Mouse (Mus musculus): ENCODE measurements around the gene P2rx1.

P2rx1 gene

DNA sequence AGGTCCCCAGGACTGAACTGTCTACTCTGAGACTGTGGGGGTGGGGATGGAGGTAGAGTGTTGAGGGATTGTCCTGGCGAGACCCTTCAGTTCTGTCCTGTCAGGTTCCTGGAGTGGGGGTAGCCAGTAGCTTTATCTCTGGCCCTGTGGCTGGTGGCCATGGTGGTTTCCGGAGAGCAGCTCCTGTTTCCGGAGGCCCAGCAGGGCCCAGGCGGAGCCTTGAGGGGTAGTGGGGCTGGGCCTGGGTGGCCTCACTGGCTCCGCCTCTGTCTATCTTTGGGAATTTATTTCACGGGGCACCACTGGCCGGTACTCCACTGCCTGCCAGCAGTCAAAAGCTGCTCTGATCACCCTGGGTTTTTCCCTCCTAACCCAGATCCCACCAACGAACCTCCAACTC, at the start of gene P2rx1:
Gene P2rx1 (plus strand): TSS at position 333 of the 400 bp plus-strand sequence.
- no peak for DNase-seq (ENCODE audit: low read depth, low spot score)

DNA sequence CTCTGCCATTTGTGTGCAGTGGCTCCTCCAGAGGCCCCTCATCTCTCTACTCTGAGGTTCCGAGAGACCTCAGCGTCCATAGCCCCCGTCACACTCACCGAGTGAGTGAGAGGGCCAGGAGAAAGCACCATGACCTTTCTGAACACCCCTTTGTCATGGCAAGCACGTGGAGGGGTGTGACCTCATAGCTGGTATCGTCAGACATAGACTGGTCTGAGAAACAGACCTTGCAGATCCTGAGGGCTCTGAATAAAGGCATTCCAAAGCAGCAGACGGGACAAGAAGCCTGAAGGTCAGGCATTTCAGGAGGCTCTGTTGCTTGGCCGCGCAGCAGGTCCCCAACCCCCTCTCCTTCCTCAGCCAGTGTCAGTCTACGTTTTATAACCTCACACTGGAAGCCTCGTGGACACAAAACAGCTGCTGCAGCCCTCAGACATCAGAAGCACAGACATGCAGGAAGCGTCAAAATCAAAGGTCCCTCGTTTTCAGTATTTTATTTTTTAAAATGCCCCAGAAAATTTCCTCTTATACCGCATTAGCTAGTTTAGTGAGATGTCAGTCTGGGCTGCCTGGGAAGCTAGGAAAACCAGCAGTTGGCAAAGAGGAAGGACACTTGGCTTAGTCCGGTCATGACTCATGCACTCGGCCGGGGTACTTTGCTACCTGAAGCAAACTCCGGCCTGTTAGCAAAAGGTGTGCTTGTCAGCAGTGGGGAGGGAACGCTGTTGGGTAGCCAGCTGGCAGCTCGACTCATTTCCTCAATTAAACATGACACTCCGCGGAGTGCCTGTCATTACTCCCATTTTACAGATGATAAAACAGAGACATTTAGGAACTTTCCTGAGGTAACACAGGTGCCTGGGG, 47.5 kb upstream of the P2rx1 start:
- no peak for DNase-seq (ENCODE audit: low read depth, low spot score)

DNA sequence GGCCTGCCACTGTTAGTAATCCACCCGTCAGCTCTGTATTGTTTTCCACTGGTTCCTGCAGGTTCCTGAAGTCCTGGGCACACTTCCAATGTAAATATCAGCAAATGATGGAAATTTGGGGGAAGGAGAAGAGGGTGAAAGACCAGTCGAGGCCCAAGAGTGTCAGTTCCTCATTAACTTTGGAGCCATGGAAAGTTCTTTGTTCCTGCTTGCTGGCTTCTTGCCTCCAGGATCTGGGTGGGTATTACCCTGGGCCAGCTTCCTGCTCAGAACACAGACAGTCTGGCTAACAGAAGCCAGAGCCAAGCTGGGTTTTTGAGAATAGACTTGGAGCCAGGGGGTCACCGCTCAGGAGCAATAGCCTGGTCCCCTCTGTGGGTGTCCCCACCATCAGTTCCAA, 46.7 kb upstream of the P2rx1 start:
- DNase-seq (ENCODE audit: low read depth, low spot score) = no peak

DNA sequence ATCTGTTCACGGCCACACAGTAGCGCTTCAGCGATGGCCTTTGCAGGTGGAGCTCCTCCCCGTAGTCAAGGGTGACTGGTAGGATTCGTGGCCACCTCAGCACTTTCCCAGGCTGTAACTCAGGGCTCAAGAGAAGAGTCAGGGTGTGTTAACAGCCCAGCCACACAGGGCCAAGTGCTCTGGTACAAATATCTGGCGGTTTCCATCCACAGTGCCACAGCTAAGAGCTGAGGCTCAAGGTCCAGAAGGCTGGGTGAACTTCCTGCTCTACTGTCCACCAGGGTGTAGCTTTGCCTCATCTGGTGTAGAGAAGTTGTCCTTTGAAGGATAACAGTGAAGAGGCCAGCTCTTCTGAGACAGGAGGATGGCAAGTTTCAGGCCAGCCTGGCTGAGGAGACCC, 46.2 kb upstream of the P2rx1 start:
- no peak for DNase-seq (ENCODE audit: low read depth, low spot score)

DNA sequence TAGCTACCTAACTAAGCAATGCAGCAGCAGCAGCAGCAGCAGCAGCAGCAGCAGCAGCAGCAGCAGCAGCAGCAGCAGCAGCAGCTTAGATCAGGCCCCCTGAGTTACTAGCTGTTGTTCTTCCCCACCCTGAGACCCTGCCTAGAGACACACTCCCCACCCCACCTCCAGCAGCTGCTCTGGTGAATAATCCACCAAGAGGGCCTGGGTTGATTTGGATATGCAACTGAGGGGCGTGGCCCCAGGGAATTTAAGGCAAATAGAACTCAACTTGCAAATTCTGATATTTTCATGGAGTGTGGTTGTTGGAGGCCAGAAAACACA, 45.8 kb upstream of the P2rx1 start:
- no peak for DNase-seq (ENCODE audit: low read depth, low spot score)

DNA sequence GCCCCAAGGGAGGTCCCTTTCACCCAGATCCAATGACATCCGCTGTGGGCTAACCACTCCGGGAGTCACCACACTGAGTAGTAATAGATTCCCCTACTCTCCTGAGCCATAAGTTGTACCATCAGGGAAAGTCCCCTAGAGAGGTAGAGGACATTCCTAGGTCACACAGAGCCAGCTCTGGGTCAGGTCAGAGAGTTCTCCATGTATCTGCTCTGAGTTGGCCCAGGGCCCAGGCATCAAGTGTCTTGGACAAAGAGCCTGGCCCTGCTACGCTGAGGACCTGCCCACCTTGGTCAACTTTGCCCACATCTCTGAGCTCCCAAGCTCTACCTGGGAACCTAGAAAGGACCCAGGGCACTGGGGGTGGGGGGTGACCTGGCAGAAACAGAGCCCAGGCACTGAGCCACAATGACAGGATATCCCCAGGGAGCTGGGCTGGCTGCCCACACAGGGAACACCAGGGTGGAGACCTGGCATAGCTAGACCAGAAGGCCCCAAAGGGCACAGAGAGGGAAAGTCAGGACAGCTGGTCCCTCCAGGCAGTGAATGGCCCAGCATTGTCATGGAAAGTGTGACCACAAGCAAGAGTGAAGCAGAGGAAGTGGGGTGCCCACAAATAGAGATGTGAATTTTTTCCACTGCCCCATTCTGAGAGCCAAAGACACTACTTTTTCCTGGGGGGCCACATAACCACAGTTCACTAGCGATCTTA, 45.3 kb upstream of the P2rx1 start:
- peak; percentile 50 for DNase-seq (ENCODE audit: low read depth, low spot score)

DNA sequence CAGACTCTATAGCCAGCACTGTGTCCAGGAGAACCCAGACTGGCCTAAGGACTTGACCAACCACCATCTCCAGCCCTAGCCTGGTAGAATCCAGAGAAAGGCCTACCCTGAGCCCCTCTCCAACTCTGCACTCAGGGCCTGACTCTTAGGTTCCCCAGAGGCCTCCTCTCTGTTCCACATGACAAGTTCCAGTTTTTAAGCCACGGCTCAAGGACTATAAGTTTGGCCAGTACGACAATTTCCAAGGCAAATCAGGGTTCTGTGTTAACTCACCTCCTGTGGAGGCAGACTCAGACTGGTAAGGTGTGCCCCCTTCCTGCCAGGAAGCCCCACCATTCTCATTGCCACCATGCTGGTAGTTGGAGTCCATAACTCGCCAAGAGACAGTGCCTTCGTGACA, 44.7 kb upstream of the P2rx1 start:
- DNase-seq (ENCODE audit: low read depth, low spot score) = no peak

DNA sequence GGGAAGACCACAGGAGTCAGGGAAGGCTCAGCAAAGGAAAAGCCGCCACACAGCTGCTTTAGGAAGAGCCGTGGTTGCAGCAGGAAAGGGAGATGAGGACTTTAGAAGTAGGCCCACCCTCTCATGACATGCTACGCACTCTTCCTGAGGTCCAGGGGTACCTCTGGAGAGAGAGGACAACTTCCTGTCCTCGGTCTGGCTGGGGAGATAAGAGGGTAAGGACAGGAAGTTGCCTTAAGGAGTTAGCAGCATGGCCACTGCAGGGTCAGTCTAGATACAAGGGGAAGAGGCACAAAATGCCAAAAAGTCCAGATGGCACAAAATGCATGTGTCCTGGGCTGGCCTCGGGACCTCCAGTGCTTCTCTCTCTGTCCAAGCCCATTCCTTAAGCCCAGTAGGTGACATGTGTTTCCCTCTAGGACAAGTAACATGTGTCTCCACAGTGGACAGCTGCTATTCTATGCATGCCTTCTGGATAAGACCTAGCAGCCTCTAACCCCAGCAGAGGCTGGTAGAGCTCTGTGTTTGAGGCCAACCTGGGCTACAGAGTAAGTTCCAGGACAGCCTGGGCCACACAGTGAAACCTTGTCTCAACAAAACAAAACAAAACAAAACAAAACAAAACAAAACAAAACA, 43.4 kb upstream of the P2rx1 start:
- DNase-seq (ENCODE audit: low read depth, low spot score) = no peak

DNA sequence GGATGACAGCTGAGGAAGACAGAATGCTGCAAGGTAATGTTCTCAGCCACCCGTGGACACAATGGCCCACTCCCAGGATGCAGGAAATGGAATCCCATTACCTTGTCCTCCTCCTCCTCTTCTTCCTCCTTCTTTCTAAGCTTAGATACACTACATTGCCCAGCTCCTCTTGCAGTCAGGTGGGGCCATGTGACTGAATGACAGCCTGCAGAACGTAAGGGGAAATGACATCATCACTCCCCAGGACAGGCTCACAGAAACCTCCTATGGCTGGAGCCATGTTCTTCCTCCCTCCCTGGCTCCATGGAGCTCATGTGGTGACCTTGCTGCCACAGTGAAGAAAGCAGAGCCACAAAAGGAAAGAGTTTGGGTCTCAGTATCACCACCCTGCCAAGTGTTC, 41.6 kb upstream of the P2rx1 start:
- DNase-seq (ENCODE audit: low read depth, low spot score) = peak; percentile 33

DNA sequence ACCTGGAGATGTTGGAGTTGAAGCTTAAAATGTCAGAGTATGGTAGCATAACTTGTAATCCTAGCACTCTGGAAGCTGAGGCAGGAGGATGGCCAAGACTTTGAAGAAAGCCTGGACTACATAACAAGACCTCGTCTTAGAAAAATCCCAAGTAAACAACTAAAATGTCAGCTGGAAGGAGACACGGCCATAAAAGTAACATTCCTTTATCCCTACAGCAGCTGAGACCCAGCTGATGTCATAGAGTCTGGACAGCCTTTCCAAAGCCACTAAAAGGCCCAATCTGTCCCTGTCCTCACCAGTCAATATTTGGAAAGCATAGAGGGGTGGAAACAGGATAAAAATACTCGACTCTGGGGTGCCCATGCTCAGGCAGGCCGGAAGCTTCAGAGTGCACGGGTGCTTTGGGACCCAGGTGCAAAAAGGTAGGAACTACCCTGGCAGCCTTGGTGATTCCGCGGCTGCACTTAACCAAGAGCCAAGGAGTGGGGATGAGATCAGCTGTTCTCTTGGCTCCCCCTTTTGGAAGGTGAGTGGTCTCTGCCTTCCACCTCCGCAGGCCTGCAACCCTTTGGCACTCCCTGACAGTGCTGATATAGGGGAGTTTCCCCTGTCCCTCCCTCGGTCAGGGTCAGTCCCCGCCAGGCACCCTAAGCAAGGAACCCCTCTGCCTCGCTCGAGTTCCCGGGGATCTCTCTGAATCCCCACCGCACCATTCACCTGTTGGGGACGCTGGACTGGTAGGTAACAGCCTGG, 38.8 kb upstream of the P2rx1 start:
- no peak for DNase-seq (ENCODE audit: low read depth, low spot score)

DNA sequence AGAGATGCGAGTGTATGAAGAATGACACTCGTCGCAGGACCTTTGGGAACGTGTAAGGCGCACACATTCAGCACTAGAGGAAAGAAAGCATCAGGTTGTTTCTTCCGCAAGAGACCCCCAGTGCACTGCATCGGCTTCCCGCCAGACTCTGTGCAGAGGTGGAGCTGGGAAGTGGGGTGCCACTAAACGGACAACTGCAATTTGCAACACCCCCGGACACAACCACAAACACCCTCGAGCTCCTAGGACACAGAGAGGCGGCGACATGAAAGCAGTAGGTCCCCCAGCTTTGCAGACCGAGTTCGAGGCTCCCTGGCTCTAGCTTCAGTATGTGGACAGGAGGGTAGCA, 38.2 kb upstream of the P2rx1 start:
- DNase-seq (ENCODE audit: low read depth, low spot score) = no peak

DNA sequence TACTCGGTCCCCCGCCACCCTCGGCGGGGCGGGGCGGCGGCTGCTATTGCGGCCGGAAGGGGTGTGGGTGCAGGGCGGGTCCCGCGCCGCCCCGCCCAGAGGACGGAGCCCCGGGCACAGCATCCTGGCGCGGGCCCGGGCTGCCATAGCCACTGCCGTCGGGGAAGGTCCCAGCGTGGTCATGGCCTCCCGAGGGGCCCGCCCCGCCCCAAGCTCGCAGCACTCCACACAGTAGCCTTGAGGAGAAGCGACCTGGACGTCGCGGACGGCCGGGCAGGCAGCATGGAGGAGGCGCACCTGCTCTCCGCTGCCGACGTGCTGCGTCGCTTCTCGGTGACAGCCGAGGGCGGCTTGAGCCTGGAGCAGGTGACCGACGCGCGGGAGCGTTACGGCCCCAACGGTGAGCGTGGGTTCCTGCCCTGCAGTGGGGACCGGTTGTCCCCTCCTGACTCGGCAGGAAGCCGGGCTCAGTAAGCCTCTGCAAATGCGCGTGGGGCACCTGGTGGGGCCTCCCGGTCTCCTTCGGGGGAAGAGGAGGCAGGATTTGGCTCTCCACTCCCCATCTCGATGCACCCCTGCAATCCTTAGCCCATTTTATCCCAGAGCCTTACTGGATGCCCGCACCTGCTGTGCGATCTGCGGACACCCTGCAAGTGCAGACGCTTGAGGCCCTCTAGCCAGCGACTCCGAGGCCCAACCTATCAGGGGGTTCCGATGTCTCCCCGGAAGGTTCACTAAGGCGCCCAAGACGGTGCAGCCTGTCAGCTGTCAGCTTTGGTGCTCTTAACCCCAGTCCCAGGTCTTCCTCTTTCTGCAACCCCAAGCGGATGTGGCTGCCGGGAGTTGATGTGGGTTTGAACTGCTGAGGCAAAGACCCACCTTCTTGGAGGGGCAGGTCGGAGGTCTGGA, 37.6 kb upstream of the P2rx1 start, which contains the start of gene Atp2a3:
Gene Atp2a3 (plus strand): TSS at position 98 of the 909 bp plus-strand sequence.
- peak; percentile 82 for DNase-seq (ENCODE audit: low read depth, low spot score)

DNA sequence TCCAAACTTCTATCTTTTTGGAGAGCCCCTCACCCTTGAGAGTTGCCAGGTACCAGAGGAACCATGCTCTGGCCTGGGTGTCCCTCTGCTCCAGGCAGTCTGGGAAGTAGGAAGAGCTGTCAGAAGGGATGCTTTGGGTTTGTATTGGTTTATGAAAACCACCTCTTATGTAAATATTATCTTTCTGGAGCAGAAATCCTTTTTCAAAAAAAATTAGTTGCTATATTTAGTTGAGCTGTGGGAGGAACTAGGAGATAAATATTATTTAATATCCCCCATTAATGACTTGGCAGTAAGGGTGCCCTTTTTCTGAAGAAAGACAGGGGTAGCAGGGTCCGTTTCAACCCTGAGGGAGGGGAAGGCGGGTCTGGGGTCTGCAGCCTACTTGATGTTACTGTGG, 36.5 kb upstream of the P2rx1 start:
- DNase-seq (ENCODE audit: low read depth, low spot score) = no peak

DNA sequence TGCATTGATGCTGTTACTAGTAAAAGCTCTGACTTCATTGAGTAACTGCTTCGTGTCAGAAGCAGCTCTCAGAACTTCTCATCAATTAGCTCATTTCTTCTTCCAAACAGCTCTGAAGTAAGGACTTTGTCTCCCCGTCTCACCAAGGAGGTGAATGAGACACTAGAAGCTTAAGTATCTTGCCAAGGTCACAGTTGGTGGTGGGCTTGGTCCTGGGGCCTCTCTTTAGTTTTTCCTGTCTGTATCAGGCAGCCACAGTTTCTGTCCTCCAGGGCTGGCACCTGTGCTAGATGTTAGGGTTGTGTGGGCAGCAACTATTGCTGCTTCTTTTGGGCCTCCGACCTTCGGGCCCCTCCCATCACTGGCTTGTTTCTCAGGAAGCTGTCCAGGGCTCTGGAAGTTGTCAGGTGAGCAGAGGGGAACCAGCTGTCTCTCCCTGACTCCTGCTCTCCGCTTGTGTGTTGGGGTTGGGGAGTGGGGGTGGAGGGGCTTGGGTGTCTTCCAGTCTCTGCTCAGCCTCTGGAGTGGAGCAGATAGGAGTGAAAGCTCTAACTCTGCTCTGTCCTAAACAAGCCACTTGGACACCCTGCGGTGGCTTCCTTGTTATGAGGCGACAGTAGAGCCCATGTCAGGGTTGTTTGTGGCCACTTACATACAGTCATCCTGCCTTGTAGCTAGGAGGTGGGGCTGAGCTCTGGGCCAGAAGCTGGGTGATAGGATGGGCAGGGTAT, 35.7 kb upstream of the P2rx1 start:
- DNase-seq (ENCODE audit: low read depth, low spot score) = no peak

DNA sequence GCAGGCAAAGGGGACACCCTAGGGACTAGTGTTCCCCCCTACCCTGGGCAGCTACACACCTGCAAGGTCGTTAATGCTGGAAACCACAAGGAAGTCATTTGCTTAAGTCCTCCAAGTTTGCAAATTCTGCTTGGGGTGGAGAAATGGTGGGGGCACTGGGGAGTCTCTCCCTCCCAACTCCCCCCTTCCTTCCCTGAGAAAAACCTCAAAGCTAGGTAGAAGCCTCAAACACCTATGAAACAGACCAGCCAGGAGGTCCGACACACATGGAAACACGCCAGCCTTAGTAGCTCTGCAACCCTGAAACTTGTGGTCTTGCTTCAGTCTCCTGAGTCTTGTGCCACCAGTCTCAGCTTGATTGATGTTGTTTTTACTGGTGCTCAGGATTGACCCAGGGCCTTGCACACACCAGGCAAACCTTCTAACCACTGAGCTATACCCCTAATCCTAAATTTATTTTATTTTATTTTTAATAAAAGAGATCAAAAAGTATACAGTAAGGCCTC, 35.1 kb upstream of the P2rx1 start:
- no peak for DNase-seq (ENCODE audit: low read depth, low spot score)

DNA sequence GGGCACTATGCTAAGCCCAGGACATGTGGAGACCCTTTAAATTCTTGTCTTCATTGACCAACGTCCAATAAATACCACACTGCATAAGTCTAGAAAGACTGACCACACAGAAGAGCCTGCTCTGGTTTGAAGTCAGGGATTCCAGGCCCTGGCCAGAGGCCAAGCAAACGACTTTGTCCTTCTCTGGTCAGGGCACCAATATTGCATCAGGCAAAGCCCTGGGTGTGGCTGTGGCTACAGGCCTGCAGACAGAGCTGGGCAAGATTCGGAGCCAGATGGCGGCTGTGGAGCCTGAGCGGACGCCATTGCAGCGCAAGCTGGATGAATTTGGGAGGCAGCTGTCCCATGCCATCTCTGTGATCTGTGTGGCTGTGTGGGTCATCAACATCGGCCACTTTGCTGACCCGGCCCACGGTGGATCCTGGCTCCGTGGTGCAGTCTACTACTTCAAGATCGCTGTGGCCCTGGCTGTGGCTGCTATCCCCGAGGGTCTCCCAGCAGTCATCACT, 23.9 kb upstream of the P2rx1 start:
- no peak for DNase-seq (ENCODE audit: low read depth, low spot score)

DNA sequence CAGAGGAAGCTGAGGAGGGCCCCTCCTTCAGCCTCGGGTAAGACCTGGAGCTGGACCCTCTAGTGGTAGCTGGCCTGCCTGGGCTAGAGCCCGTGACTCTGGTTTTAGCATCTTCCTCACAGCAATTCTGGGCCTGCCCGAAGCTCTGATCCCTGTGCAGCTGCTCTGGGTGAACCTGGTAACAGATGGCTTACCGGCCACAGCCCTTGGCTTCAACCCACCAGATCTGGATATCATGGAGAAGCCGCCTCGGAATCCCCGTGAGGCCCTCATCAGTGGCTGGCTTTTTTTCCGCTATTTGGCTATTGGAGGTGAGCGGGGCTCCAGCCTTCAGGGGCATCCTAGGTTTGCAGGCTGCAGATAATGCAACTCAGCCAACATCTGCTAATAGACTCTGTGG, 16.4 kb upstream of the P2rx1 start:
- DNase-seq (ENCODE audit: low read depth, low spot score) = no peak

DNA sequence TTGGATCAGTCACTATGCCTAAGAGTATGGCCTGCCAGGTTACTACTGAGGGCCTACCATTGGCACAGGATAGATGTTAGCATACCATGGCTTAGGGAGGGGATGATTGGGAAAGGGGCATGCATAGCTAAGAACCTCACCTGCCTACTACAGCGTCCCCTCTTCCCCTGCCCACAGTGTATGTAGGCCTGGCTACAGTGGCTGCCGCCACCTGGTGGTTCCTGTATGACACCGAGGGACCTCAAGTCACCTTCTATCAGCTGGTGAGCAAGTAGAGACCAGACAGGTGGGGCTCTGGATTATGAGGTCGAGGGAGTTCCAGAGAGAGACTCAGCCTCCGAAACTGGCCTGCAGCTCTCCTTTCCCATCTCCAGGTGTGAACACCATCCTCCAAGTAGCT, 15.6 kb upstream of the P2rx1 start:
- DNase-seq (ENCODE audit: low read depth, low spot score) = peak; percentile 45

DNA sequence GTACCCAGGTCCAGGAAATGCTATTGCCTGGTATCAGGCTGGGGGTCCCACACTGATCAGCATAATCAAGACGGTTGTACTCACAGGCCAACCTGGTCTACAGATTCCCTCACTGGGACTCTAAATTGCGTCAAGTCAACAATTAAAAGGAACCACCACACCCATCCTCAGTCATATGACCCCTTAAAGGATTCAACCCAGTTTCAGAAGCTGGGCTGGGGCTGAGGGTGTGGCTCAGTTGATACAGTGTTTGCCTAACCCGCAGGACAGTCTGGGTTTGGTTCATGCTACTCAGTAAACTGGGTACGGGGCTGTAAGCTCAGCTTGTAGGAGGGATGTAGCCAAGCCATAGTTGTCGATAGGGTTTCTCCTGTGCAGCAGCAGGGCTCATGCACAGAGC, 12.2 kb upstream of the P2rx1 start:
- DNase-seq (ENCODE audit: low read depth, low spot score) = no peak

DNA sequence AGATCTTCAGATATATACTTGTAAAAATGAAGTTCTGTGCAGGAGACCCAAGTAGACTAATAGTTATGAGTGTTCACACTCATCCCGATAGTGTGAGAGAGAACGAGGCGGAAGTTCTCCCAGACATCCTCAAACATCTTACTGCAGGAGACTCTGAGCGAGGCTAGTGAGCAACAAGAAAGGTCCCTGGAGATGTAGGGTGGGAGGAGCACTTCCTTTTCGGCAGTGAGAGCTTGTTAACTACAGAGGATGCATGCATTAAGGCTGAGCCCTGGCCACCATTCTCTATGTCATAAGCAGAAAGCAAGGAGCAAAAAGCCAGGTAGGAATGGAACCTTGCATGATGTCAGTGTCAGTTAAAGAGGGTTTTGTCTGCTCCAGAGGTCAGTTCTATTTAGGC, 11.7 kb upstream of the P2rx1 start:
- DNase-seq (ENCODE audit: low read depth, low spot score) = no peak
